Mouse (Mus musculus): ENCODE results near the gene Prrt1. TPM values are rescaled to one million over a fixed set of nuclear protein-coding genes. Genes with fewer than 3 reads are reported as not detected.

Gene Prrt1
- total and polyA plus RNA-seq, 2 experiments from 2014 or later: 11.4 to 15.1 TPM

- H3K4me2 ChIP-seq (ENCODE audit: low read depth): no peak overlapping the region
- H3K27ac ChIP-seq (ENCODE audit: low read depth, low read length): no peak overlapping the region
- 38% methylated on average over 11 of the region's 11 CpGs for WGBS
- H3K4me3 ChIP-seq (ENCODE audit: low read depth, low read length): no peak overlapping the region
- H3K36me3 ChIP-seq (ENCODE audit: insufficient read depth): no peaks in the 10 kb centered on the region
- TF ChIP-seq CTCF (IDR thresholded peaks at IDR 0.05; ENCODE audit: low read depth): no peak
- H3K9ac ChIP-seq: no peak overlapping the region
- ATAC-seq: no peak
- DNase-seq: no peak
- H3K9me3 ChIP-seq (ENCODE audit: low read length): no peaks in the 10 kb centered on the region
- H3K4me1 ChIP-seq (ENCODE audit: insufficient read depth): no peaks in the 10 kb centered on the region
- peaks cover 4% of the 10 kb centered on the region; the same call in 1 of the 2 replicates for H3K27me3 ChIP-seq (ENCODE audit: insufficient read depth, low read length)
These were observed 31.0 kb downstream of the Prrt1 start for GRCm38 (mm10) chr17:34660259-34660820.

DNA sequence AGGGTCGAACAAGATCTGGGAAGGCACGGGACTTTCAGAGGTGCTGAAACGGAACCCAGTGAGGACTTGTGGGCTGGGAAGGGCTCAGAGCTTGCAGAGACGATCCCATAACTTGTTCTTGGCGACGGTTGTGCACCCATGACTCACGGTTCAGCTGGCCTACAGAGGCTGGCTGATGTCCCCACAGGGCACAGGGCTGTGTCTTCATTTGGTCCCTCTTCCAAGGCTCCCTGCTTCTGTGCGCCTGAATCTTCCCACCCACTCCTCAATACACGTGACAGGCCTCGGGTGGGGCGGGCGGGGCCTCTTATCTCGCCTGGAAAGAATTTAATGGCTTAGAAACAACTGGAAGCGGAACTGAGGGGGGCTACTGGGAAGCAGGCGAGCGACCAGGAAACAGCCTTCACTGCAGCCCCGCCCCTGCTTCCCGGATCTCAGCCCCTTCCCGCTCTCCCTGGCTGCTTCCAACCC lies 31.8 kb downstream of the Prrt1 start:
- H3K27me3 ChIP-seq (ENCODE audit: insufficient read depth, low read length): peaks cover 4% of the 10 kb centered on the region; the same call in 1 of the 2 replicates
- H3K9ac ChIP-seq: no peak overlapping the region
- no peaks in the 10 kb centered on the region for H3K36me3 ChIP-seq (ENCODE audit: insufficient read depth)
- H3K27ac ChIP-seq (ENCODE audit: low read depth, low read length): no peak overlapping the region
- no peaks in the 10 kb centered on the region for H3K4me1 ChIP-seq (ENCODE audit: insufficient read depth)
- ATAC-seq: no peak
- no peaks in the 10 kb centered on the region for H3K9me3 ChIP-seq (ENCODE audit: low read length)
- DNase-seq: no peak
- H3K4me3 ChIP-seq (ENCODE audit: low read depth, low read length): peak overlapping the region; percentile 5; the same call in 1 of the 2 replicates
- peak overlapping the region; percentile 35 for H3K4me2 ChIP-seq (ENCODE audit: low read depth)
- TF ChIP-seq CTCF (IDR thresholded peaks at IDR 0.05; ENCODE audit: low read depth): no peak
- 13% methylated on average over 19 of the region's 19 CpGs for WGBS

GRCm38 (mm10) chr17:34662468-34662867 lies 33.1 kb downstream of the Prrt1 start:
- Histone ChIP-seq H3K27me3 (ENCODE audit: insufficient read depth, low read length) (peaks cover 4% of the 10 kb centered on the region; the same call in 1 of the 2 replicates), H3K27ac (ENCODE audit: low read depth, low read length) (no peak overlapping the region), H3K9me3 (ENCODE audit: low read length) (no peaks in the 10 kb centered on the region), H3K4me3 (ENCODE audit: low read depth, low read length) (no peak overlapping the region), H3K4me1 (ENCODE audit: insufficient read depth) (no peaks in the 10 kb centered on the region), H3K36me3 (ENCODE audit: insufficient read depth) (no peaks in the 10 kb centered on the region), H3K4me2 (ENCODE audit: low read depth) (no peak overlapping the region), H3K9ac (no peak overlapping the region)
- DNase-seq: no peak
- no peak for ATAC-seq
- no peak for TF ChIP-seq CTCF (IDR thresholded peaks at IDR 0.05; ENCODE audit: low read depth)
- WGBS: 73% methylated on average over 1 of the region's 1 CpGs

DNA sequence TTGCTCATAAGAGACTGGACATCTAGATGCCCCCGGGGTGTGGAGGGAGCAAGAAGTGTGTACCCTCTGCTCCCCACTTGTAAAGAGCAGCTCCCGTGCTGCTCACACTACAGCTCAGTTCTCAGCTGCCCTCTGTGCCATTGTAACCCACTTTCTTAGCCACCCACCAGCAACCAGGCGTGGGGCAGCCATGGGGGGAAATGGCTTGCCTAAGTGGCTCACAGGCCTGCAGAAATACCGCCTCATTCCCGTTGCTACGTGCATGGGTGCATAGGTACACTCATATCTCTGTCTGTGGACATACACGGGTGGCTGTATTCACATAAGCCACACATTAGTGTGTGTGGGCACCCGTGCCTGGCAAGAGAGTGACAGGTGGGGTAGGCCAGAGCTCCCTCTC lies 33.6 kb downstream of the Prrt1 start:
- Histone ChIP-seq H3K9me3 (ENCODE audit: low read length) (no peaks in the 10 kb centered on the region), H3K4me1 (ENCODE audit: insufficient read depth) (no peaks in the 10 kb centered on the region), H3K4me2 (ENCODE audit: low read depth) (no peak overlapping the region), H3K27ac (ENCODE audit: low read depth, low read length) (no peak overlapping the region), H3K4me3 (ENCODE audit: low read depth, low read length) (no peak overlapping the region), H3K27me3 (ENCODE audit: insufficient read depth, low read length) (peaks cover 4% of the 10 kb centered on the region; the same call in 1 of the 2 replicates), H3K9ac (no peak overlapping the region), H3K36me3 (ENCODE audit: insufficient read depth) (no peaks in the 10 kb centered on the region)
- DNase-seq: no peak
- ATAC-seq: no peak
- WGBS: 82% methylated on average over 8 of the region's 8 CpGs
- TF ChIP-seq CTCF (IDR thresholded peaks at IDR 0.05; ENCODE audit: low read depth): no peak

GRCm38 (mm10) chr17:34663558-34663957 lies 34.2 kb downstream of the Prrt1 start:
- no peak overlapping the region for H3K4me2 ChIP-seq (ENCODE audit: low read depth)
- 60% methylated on average over 1 of the region's 1 CpGs for WGBS
- peaks cover 4% of the 10 kb centered on the region; the same call in 1 of the 2 replicates for H3K27me3 ChIP-seq (ENCODE audit: insufficient read depth, low read length)
- H3K4me3 ChIP-seq (ENCODE audit: low read depth, low read length): no peak overlapping the region
- DNase-seq (no peak), ATAC-seq (no peak)
- TF ChIP-seq CTCF (IDR thresholded peaks at IDR 0.05; ENCODE audit: low read depth): no peak
- H3K4me1 ChIP-seq (ENCODE audit: insufficient read depth): no peaks in the 10 kb centered on the region
- H3K36me3 ChIP-seq (ENCODE audit: insufficient read depth): no peaks in the 10 kb centered on the region
- H3K9ac ChIP-seq: no peak overlapping the region
- no peaks in the 10 kb centered on the region for H3K9me3 ChIP-seq (ENCODE audit: low read length)
- H3K27ac ChIP-seq (ENCODE audit: low read depth, low read length): no peak overlapping the region

DNA sequence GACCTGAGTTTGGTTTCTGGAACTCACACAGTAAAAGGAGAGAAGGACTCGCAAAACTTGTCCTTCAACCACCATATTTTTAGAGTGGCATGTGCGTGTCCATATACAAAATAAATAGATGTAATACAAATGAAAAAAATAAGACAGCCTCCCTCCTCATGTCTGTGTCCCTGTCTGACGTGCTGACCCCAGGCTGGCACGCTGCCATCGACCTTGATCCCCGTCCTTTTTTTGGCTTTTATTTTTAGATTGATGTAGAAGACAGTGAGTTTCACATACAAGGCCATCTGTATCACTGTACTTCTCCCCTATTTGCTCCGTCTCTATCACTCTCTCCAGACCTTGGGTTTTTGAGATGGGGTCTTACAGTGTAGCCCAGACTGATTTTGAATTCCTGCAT lies 35.1 kb downstream of the Prrt1 start:
- Histone ChIP-seq H3K27ac (ENCODE audit: low read depth, low read length) (no peak overlapping the region), H3K9ac (no peak overlapping the region), H3K4me3 (ENCODE audit: low read depth, low read length) (no peak overlapping the region), H3K4me2 (ENCODE audit: low read depth) (no peak overlapping the region), H3K9me3 (ENCODE audit: low read length) (no peaks in the 10 kb centered on the region), H3K27me3 (ENCODE audit: insufficient read depth, low read length) (peaks cover 4% of the 10 kb centered on the region; the same call in 1 of the 2 replicates), H3K36me3 (ENCODE audit: insufficient read depth) (no peaks in the 10 kb centered on the region), H3K4me1 (ENCODE audit: insufficient read depth) (no peaks in the 10 kb centered on the region)
- DNase-seq (no peak), ATAC-seq (no peak)
- no peak for TF ChIP-seq CTCF (IDR thresholded peaks at IDR 0.05; ENCODE audit: low read depth)
- WGBS: 77% methylated on average over 7 of the region's 7 CpGs

GRCm38 (mm10) chr17:34670235-34670634 lies 40.9 kb downstream of the Prrt1 start, which contains the start of gene Tnxb:
TSS of gene Tnxb (plus strand) at chr17:34670535.
- Histone ChIP-seq H3K27me3 (ENCODE audit: insufficient read depth, low read length) (peaks cover 44% of the 10 kb centered on the region), H3K36me3 (ENCODE audit: insufficient read depth) (no peaks in the 10 kb centered on the region), H3K4me3 (ENCODE audit: low read depth, low read length) (peak within 1 kb of the TSS; percentile 30), H3K4me1 (ENCODE audit: insufficient read depth) (peaks cover 4% of the 10 kb centered on the region; the same call in 1 of the 2 replicates), H3K9me3 (ENCODE audit: low read length) (no peaks in the 10 kb centered on the region), H3K27ac (ENCODE audit: low read depth, low read length) (no peak within 1 kb of the TSS), H3K9ac (peak within 1 kb of the TSS; percentile 36; the same call in 1 of the 2 replicates), H3K4me2 (ENCODE audit: low read depth) (peak within 1 kb of the TSS; percentile 54)
- TF ChIP-seq CTCF (IDR thresholded peaks at IDR 0.05; ENCODE audit: low read depth): no peak
- no peak for ATAC-seq
- DNase-seq: no peak
- WGBS: 55% methylated on average over 7 of the region's 7 CpGs

All from forebrain, postnatal 0 days (tissue).